Mouse (Mus musculus) limb, embryonic 11.5 days (tissue): ENCODE data around the gene Prdm13. TPM values are rescaled to one million over a fixed set of nuclear protein-coding genes. Genes with fewer than 3 reads are reported as not detected.

Experiments used
- ATAC-seq: fragments of 200-750 bp; cut with Nextera tagmentation; 2 replicates; pipeline ENCODE4 v1.8.0; 2017; ENCODE audit warnings: low read depth; ENCODE audit not compliant: insufficient number of reproducible peaks, low FRiP score, low TSS enrichment
- DNase-seq: peaks from one replicate; pipeline ENCODE4 v3.0.0-alpha.2; 2015; ENCODE audit warnings: low spot score
- H3K27ac ChIP-seq: fragments of 300-500 bp; sonication (generic); replicated peaks from 2 replicates; pipeline ENCODE4 v1.5.1; 2014; ENCODE audit warnings: low read depth, mild to moderate bottlenecking, low read length
- H3K27me3 ChIP-seq: fragments of 300-500 bp; sonication (generic); 2 replicates; pipeline ENCODE4 v1.6.1; 2014; ENCODE audit warnings: mild to moderate bottlenecking, low read length, mixed read lengths; ENCODE audit not compliant: control insufficient read depth, insufficient read depth
- H3K36me3 ChIP-seq: fragments of 300-500 bp; sonication (generic); 2 replicates; pipeline ENCODE4 v1.6.1; 2014; ENCODE audit warnings: mild to moderate bottlenecking, low read length, moderate library complexity, mixed read lengths; ENCODE audit not compliant: control insufficient read depth, insufficient read depth
- H3K4me1 ChIP-seq: fragments of 300-500 bp; sonication (generic); 2 replicates; pipeline ENCODE4 v1.6.1; 2014; ENCODE audit warnings: low read length, mixed read lengths; ENCODE audit not compliant: control insufficient read depth, insufficient read depth
- H3K4me2 ChIP-seq: fragments of 300-500 bp; sonication (generic); 2 replicates; pipeline ENCODE4 v1.6.1; 2014; ENCODE audit warnings: low read depth, mild to moderate bottlenecking, moderate library complexity; ENCODE audit not compliant: severe bottlenecking
- H3K4me3 ChIP-seq: fragments of 300-500 bp; sonication (generic); 2 replicates; pipeline ENCODE4 v1.5.1; 2014; ENCODE audit warnings: low read depth, low read length
- H3K9ac ChIP-seq: fragments of 300-500 bp; sonication (generic); 2 replicates; pipeline ENCODE4 v1.6.1; 2014; ENCODE audit warnings: mild to moderate bottlenecking, low read length
- H3K9me3 ChIP-seq: fragments of 300-500 bp; sonication (generic); 2 replicates; pipeline ENCODE4 v1.6.1; 2016; ENCODE audit warnings: low read length; ENCODE audit not compliant: control insufficient read depth
- WGBS: fragments of 180-500 bp; shearing (Covaris S2); extraction: QIAGEN DNeasy Blood & Tissue Kit; methylation state at CpG from one replicate; pipeline ENCODE4 v1.1.7; 2014; 5-methylcytosine and 5-hydroxymethylcytosine counted together
- polyA plus RNA-seq: library from polyadenylated mRNA; unstranded; fragments of >200 nt; fragmentation: Nextera tagmentation; extraction: Ambion mirVana; gene quantifications from 2 replicates; pipeline ENCODE4 v1.2.1, GENCODE M21; 2014

Prdm13 gene
- polyA plus RNA-seq, 1 experiment from 2014 or later, result not detected

DNA sequence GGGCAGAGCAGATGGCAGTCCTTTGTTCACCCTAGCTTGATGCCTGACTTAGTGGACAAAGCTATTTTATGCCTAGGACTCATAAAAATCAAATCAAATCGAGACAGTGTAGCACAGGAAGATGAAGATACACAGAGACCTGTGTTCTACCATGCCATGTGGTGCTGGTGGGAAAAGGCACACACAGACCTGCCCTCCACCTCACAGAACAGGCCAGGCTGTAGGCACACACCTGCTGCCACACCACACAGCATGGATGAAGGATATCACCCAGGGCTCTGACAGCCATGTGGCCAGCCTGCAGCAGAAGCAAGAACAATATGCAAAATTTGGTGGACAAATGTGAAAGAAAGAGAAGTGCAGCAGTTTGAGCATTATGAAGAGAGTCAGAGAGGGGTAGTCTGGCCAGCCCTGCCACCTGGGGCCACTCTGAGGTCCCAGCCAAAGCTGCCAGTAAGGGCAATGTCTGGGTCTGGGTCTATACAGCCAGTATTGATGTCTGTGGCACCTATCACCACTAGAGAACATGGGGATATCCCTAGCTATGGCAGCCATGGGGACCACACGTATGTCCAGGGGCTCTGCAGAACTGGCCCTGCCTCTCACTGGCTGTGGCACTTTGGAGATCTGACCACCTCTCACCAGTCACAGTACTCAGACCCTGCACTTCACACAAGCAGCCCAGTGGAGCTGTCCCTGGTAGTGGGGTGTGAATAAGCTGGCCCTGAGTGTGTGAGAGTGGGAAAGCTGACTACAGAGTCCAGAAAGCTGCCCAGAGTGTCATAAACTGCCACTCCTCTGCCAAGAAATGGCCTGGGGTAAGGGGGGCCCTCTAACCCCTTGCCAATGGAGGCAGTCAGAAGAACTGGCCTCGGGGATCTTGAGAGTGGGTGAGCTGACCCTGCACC is 57.1 kb downstream of the Prdm13 start:
- ATAC-seq (no peak), DNase-seq (no peak)
- Histone ChIP-seq H3K4me3 (no peak overlapping the region), H3K36me3 (no peaks in the 10 kb centered on the region), H3K27ac (no peak overlapping the region), H3K4me2 (no peak overlapping the region), H3K9me3 (no peaks in the 10 kb centered on the region), H3K4me1 (no peaks in the 10 kb centered on the region), H3K9ac (no peak overlapping the region), H3K27me3 (no peaks in the 10 kb centered on the region)
- WGBS, result 71% methylated on average over 3 of the region's 3 CpGs

Other genes with a start within 250 kb of the Prdm13 start
- gene Ccnc, start 41.7 kb upstream of the Prdm13 start, polyA plus RNA-seq, result 47.8 and 48.5 TPM in 2 replicates
- gene Usp45, start 81.2 kb upstream of the Prdm13 start, polyA plus RNA-seq, result 11.8 and 12.1 TPM in 2 replicates
- gene Tstd3, start 81.2 kb upstream of the Prdm13 start, polyA plus RNA-seq, result 10.7 and 11.6 TPM in 2 replicates
- gene Pnisr, start 161.6 kb upstream of the Prdm13 start, polyA plus RNA-seq, result 178 and 216 TPM in 2 replicates
- gene Coq3, start 193.7 kb upstream of the Prdm13 start, polyA plus RNA-seq, result 14.4 and 15.7 TPM in 2 replicates
- gene Faxc, start 245.4 kb upstream of the Prdm13 start, polyA plus RNA-seq, result 11.3 and 14.9 TPM in 2 replicates